Mouse (Mus musculus): ENCODE measurements at regions not wholly inside any gene's neighbourhood (a gene's known extent, or its start where the extent isn't known, plus 50 kb on each side); places are given as distances from the start of the nearest gene placed in this dataset.

- TF ChIP-seq CTCF (IDR thresholded peaks at IDR 0.05; ENCODE audit: extremely low read depth, insufficient read depth, low read length) (no peak), POLR2A (IDR thresholded peaks at IDR 0.05; ENCODE audit: extremely low read depth, insufficient read depth, low read length) (no peak)
These were observed 170.7 kb upstream of the Gas1 start for GRCm38 (mm10) chr13:60347881-60348280.
